Comparison of ENCODE assay signal across 15 mouse cellular contexts in the genomic region with DNA sequence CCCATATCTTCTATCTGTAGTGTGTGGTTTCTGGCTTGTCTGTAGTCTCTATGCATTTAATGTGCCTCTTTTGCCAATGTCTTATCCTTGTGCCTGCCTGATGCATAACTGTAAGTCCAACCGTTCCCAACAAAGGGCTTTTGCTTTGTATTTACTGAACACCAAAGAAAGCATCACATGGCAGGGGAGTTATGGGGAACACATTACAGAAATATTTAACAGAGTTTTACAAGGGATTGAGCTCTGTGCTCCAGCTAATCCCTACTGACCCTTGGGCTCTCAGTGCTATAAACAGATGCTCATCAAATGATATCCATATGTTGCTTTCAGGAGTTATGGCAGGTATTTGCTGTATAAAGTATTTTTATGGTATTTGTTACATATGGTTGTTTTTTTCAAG.
"Had no signal": no experiment of that assay in that cellular context is flagged by ENCODE, and none has a peak within 500 bp of the region (broad histone marks: within the 10 kb centered on the region; RNA-seq: fewer than 3 reads in every experiment).

No protein-coding gene starts in this region.

- H3K27ac ChIP-seq: neural tube, embryonic 15.5 days; stomach, embryonic 15.5 days; stomach, postnatal 0 days had no signal

- H3K4me1 ChIP-seq: neural tube, embryonic 15.5 days; stomach, embryonic 15.5 days had no signal

- H3K9me3 ChIP-seq: neural tube, embryonic 15.5 days; stomach, embryonic 15.5 days had no signal

- H3K27me3 ChIP-seq: neural tube, embryonic 15.5 days; stomach, embryonic 15.5 days had no signal

- H3K36me3 ChIP-seq: neural tube, embryonic 15.5 days; stomach, embryonic 15.5 days had no signal

- H3K4me3 ChIP-seq: neural tube, embryonic 15.5 days; stomach, embryonic 15.5 days had no signal

- DNase-seq: retina, postnatal 1 day; right cerebral cortex, adult 18-20 months; right cerebral cortex, postnatal 14 days; right cerebral cortex, postnatal 25 days; right cerebral cortex, postnatal 4 days; spleen, adult 18-20 months; thymus, adult 18-20 months; thymus, adult 2 months; thymus, postnatal 14 days; thymus, postnatal 25 days; thymus, postnatal 36 days; thymus, postnatal 4 days had no signal

- H3K4me2 ChIP-seq: neural tube, embryonic 15.5 days; stomach, embryonic 15.5 days had no signal

- H3K9ac ChIP-seq: neural tube, embryonic 15.5 days; stomach, embryonic 15.5 days had no signal
